Mouse (Mus musculus): ENCODE measurements around the gene Zrsr1. TPM values are rescaled to one million over a fixed set of nuclear protein-coding genes. Genes with fewer than 3 reads are reported as not detected.

Gene Zrsr1
- polyA plus RNA-seq, 1 experiment from 2014 or later, result 2.7 TPM

DNA sequence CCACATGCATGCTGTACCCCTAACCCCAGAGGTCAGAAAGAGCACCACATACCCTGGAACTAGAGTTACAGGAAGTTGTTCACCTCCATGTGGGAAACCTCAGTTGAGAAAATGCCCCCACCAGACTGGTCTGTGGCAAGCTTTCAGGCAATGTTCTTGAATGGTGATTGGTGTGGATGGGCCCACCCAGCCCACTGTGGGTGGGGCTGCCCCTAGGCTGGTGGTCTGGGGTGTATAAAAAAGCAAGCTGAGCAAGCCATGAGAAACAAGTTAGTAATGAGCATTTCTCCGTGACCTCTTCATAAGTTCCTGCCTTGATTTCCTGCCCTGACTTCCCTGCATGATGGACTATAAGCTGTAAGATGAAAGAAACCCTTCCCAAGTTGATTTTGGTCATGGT lies 9.7 kb upstream of the Zrsr1 start:
- Histone ChIP-seq H3K4me1 (ENCODE audit: control insufficient read depth, insufficient read depth, low read length) (no peaks in the 10 kb centered on the region), H3K27me3 (ENCODE audit: control insufficient read depth, insufficient read depth, low read length) (no peaks in the 10 kb centered on the region), H3K4me3 (ENCODE audit: low read depth, low read length) (no peak overlapping the region), H3K9ac (ENCODE audit: low read length) (no peak overlapping the region), H3K9me3 (ENCODE audit: control insufficient read depth, low read length) (no peaks in the 10 kb centered on the region), H3K36me3 (ENCODE audit: control insufficient read depth, insufficient read depth, low read length) (no peaks in the 10 kb centered on the region; the same call in 1 of the 2 replicates), H3K27ac (replicated peaks; ENCODE audit: low read depth, low read length) (no peak overlapping the region), H3K4me2 (ENCODE audit: low read depth, severe bottlenecking) (no peak overlapping the region)
- no peak for DNase-seq (ENCODE audit: low spot score)
- no peak for ATAC-seq (ENCODE audit: insufficient number of reproducible peaks, low FRiP score, low TSS enrichment, low read depth)
- 79% methylated on average over 1 of the region's 1 CpGs for WGBS

DNA sequence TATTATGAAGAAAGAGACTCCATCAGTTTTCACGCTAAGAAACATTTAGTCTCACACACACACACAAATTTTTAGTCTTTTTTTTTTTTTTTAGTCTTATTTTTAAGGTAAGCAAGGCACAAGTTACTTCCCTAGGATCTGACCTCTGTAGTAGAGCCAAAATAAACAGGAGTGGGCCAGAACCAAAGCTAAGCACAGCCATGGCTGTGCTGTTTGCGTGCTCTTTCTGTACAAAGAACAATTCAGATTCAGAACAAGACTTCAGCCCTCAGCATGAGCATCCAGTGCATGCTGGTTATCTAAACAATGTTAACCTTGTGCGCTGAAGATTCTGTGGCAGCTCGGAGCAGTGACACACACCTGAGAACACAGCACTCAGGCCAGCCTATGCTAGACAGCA lies 7.4 kb upstream of the Zrsr1 start:
- no peak for ATAC-seq (ENCODE audit: insufficient number of reproducible peaks, low FRiP score, low TSS enrichment, low read depth)

DNA sequence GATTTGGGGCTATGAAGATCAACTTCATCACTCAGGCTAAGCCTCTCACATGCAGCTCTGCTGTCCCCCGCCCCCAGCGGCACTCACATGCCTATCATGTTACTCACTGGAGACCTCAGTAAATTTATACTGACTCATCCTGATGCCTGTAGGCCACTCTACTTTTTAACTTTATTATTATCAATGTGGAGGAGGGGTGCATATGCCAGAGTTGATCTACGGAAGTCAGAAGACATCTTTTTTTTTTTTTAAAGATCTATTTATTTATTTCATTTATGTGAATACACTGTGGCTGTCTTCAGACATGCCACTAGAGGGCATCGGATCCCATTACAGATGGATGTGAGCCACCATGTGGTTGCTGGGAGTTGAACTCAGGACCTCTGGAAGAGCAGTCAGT lies 6.3 kb upstream of the Zrsr1 start:
- no peaks in the 10 kb centered on the region for H3K27me3 ChIP-seq (ENCODE audit: control insufficient read depth, insufficient read depth, low read length)
- no peaks in the 10 kb centered on the region; the same call in 1 of the 2 replicates for H3K36me3 ChIP-seq (ENCODE audit: control insufficient read depth, insufficient read depth, low read length)
- ATAC-seq (ENCODE audit: insufficient number of reproducible peaks, low FRiP score, low TSS enrichment, low read depth) (no peak), DNase-seq (ENCODE audit: low spot score) (no peak)
- H3K4me2 ChIP-seq (ENCODE audit: low read depth, severe bottlenecking), result no peak overlapping the region
- H3K9me3 ChIP-seq (ENCODE audit: control insufficient read depth, low read length), result no peaks in the 10 kb centered on the region
- no peak overlapping the region for H3K9ac ChIP-seq (ENCODE audit: low read length)
- H3K4me3 ChIP-seq (ENCODE audit: low read depth, low read length), result no peak overlapping the region
- no peak overlapping the region for H3K27ac ChIP-seq (replicated peaks; ENCODE audit: low read depth, low read length)
- WGBS, result 85% methylated on average over 4 of the region's 4 CpGs
- H3K4me1 ChIP-seq (ENCODE audit: control insufficient read depth, insufficient read depth, low read length), result no peaks in the 10 kb centered on the region

More for the DNA sequence above, 7.4 kb upstream of the Zrsr1 start:
- H3K4me1 ChIP-seq (ENCODE audit: control insufficient read depth, insufficient read depth, low read length), result no peaks in the 10 kb centered on the region
- no peak overlapping the region for H3K4me3 ChIP-seq (ENCODE audit: low read depth, low read length)
- no peak overlapping the region for H3K4me2 ChIP-seq (ENCODE audit: low read depth, severe bottlenecking)
- H3K36me3 ChIP-seq (ENCODE audit: control insufficient read depth, insufficient read depth, low read length), result no peaks in the 10 kb centered on the region; the same call in 1 of the 2 replicates
- no peak for DNase-seq (ENCODE audit: low spot score)
- no peaks in the 10 kb centered on the region for H3K27me3 ChIP-seq (ENCODE audit: control insufficient read depth, insufficient read depth, low read length)
- no peak overlapping the region for H3K27ac ChIP-seq (replicated peaks; ENCODE audit: low read depth, low read length)
- H3K9me3 ChIP-seq (ENCODE audit: control insufficient read depth, low read length), result no peaks in the 10 kb centered on the region
- WGBS, result 89% methylated on average over 4 of the region's 4 CpGs
- H3K9ac ChIP-seq (ENCODE audit: low read length), result no peak overlapping the region

DNA sequence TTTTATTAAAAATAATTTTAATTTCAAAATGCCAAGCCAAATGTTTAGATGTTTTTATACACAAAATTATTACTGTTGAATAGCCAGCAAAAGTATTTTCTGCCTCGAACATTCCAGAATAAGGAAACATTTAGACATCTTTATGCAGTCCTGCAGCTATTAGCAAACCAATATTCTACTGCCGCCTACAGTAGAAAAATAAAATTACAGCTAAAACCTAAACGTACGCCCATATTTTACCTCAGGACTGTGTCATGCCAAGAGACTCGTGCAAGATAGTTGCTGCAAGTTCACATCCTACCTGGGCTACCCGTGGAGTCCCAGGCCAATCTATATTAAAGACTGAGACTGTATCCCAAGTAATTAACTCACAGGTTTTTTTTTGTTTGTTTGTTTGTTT lies 2.3 kb upstream of the Zrsr1 start:
- Histone ChIP-seq H3K27ac (replicated peaks; ENCODE audit: low read depth, low read length) (no peak overlapping the region), H3K9me3 (ENCODE audit: control insufficient read depth, low read length) (peaks cover 11% of the 10 kb centered on the region; the same call in 1 of the 2 replicates), H3K36me3 (ENCODE audit: control insufficient read depth, insufficient read depth, low read length) (peaks cover 5% of the 10 kb centered on the region; the same call in 1 of the 2 replicates), H3K27me3 (ENCODE audit: control insufficient read depth, insufficient read depth, low read length) (no peaks in the 10 kb centered on the region), H3K4me1 (ENCODE audit: control insufficient read depth, insufficient read depth, low read length) (no peaks in the 10 kb centered on the region), H3K9ac (ENCODE audit: low read length) (no peak overlapping the region), H3K4me2 (ENCODE audit: low read depth, severe bottlenecking) (no peak overlapping the region), H3K4me3 (ENCODE audit: low read depth, low read length) (no peak overlapping the region)
- ATAC-seq (ENCODE audit: insufficient number of reproducible peaks, low FRiP score, low TSS enrichment, low read depth) (no peak), DNase-seq (ENCODE audit: low spot score) (no peak)
- 73% methylated on average over 6 of the region's 6 CpGs for WGBS

DNA sequence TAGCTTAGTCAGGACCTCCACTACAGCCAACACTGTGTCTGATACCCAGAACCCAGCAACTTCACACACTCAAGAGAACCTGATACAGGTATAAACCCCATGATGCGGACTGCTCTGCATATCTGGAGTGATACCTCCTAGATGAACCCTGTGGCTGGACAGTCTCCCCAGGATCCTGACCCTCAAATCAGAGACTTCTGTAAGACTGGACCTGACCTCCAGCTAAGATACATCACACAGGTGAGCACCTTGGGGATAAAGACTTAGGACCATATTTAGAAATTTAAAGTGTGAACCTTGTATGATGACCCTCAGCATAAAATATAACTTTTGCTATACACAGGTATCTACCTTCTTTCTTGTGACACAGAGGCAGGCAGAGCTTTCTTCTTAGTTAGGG lies 1.3 kb upstream of the Zrsr1 start:
- Histone ChIP-seq H3K36me3 (ENCODE audit: control insufficient read depth, insufficient read depth, low read length) (peaks cover 5% of the 10 kb centered on the region; the same call in 1 of the 2 replicates), H3K9ac (ENCODE audit: low read length) (no peak overlapping the region), H3K4me2 (ENCODE audit: low read depth, severe bottlenecking) (no peak overlapping the region), H3K27ac (replicated peaks; ENCODE audit: low read depth, low read length) (no peak overlapping the region), H3K4me3 (ENCODE audit: low read depth, low read length) (no peak overlapping the region), H3K27me3 (ENCODE audit: control insufficient read depth, insufficient read depth, low read length) (no peaks in the 10 kb centered on the region), H3K4me1 (ENCODE audit: control insufficient read depth, insufficient read depth, low read length) (no peaks in the 10 kb centered on the region), H3K9me3 (ENCODE audit: control insufficient read depth, low read length) (peaks cover 11% of the 10 kb centered on the region; the same call in 1 of the 2 replicates)
- WGBS, result 97% methylated on average over 1 of the region's 1 CpGs
- DNase-seq (ENCODE audit: low spot score), result no peak
- ATAC-seq (ENCODE audit: insufficient number of reproducible peaks, low FRiP score, low TSS enrichment, low read depth), result no peak

DNA sequence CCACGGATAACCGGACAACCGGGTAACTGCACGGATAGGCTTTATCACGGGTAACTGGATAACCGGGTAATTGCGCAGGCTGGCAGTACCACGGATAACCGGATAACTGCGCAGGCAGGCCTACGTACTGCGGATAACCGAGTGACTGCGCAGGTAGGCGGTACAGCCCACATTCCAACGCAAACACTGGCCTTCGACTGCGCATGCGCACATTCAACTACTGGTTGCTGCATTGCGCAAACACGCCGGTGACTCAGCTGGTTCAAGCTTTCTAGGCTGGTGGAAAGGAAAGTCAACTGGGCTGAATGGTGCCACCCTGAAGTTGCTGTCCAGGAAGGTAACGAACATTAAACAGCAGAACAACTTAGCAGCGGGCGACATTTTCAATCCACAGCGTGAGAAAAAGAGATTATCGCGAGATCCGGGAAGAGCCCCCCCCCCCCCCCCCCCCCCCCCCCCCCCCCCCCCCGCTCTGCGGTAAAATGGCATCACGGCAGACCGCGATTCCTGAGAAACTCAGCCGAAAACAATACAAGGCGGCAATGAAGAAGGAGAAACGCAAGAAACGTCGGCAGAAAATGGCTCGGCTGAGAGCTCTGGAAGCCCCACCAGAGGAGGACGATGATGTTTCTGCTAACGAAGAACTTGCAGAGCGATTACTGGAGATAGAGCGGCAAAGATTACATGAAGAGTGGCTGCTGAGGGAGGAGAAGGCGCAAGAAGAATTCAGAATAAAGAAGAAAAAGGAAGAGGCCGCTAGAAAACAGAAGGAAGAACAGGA lies 1.1 kb downstream of the Zrsr1 start:
- Histone ChIP-seq H3K9ac (ENCODE audit: low read length) (peak overlapping the region; percentile 57), H3K27me3 (ENCODE audit: control insufficient read depth, insufficient read depth, low read length) (no peaks in the 10 kb centered on the region), H3K9me3 (ENCODE audit: control insufficient read depth, low read length) (peaks cover 11% of the 10 kb centered on the region; the same call in 1 of the 2 replicates), H3K27ac (replicated peaks; ENCODE audit: low read depth, low read length) (no peak overlapping the region), H3K4me1 (ENCODE audit: control insufficient read depth, insufficient read depth, low read length) (no peaks in the 10 kb centered on the region), H3K36me3 (ENCODE audit: control insufficient read depth, insufficient read depth, low read length) (0 out of 2 replicates have a peak, but pooled peaks cover 5% of the 10 kb centered on the region), H3K4me2 (ENCODE audit: low read depth, severe bottlenecking) (peak overlapping the region; percentile 76), H3K4me3 (ENCODE audit: low read depth, low read length) (peak overlapping the region; percentile 59)
- ATAC-seq (ENCODE audit: insufficient number of reproducible peaks, low FRiP score, low TSS enrichment, low read depth) (peak; percentile 53; the same call in 1 of the 2 replicates), DNase-seq (ENCODE audit: low spot score) (peak; percentile 80)
- 54% methylated on average over 45 of the region's 46 CpGs for WGBS

DNA sequence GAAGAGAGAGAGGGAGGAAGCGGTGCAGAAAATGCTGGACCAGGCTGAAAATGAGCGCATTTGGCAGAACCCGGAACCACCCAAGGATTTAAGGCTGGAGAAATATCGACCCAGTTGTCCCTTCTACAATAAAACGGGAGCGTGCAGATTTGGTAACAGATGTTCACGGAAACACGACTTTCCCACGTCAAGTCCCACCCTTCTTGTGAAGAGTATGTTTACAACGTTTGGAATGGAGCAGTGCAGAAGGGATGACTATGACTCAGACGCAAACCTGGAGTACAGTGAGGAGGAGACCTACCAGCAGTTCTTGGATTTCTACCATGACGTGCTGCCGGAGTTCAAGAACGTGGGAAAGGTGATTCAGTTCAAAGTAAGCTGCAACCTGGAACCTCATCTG lies 1.8 kb downstream of the Zrsr1 start:
- peak overlapping the region; percentile 40 for H3K4me2 ChIP-seq (ENCODE audit: low read depth, severe bottlenecking)
- H3K4me3 ChIP-seq (ENCODE audit: low read depth, low read length), result peak overlapping the region; percentile 46
- H3K27ac ChIP-seq (replicated peaks; ENCODE audit: low read depth, low read length), result no peak overlapping the region
- DNase-seq (ENCODE audit: low spot score), result no peak
- H3K9me3 ChIP-seq (ENCODE audit: control insufficient read depth, low read length), result peaks cover 11% of the 10 kb centered on the region; the same call in 1 of the 2 replicates
- 50% methylated on average over 14 of the region's 14 CpGs for WGBS
- H3K4me1 ChIP-seq (ENCODE audit: control insufficient read depth, insufficient read depth, low read length), result no peaks in the 10 kb centered on the region
- H3K9ac ChIP-seq (ENCODE audit: low read length), result peak overlapping the region; percentile 57
- 0 out of 2 replicates have a peak, but pooled peaks cover 5% of the 10 kb centered on the region for H3K36me3 ChIP-seq (ENCODE audit: control insufficient read depth, insufficient read depth, low read length)
- H3K27me3 ChIP-seq (ENCODE audit: control insufficient read depth, insufficient read depth, low read length), result no peaks in the 10 kb centered on the region
- no peak for ATAC-seq (ENCODE audit: insufficient number of reproducible peaks, low FRiP score, low TSS enrichment, low read depth)

DNA sequence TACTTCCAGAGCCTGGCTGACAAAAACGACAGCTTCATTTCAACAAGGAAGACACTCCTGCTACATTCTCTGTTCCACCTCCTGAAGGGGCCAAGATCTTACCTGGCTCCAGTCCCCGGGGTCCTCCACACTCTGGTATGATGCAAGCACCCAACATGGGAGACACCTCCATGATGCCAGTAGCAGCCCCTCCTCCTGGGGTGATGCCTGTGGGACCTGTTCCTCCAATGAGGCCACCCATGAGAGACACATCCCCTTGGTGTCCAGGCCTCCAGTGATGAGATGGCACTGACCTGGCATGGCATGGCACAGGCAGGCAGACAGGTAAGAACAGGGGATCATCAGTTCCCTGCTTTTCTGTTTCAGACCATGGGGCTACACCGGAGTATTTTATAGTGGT lies 6.4 kb downstream of the Zrsr1 start:
- DNase-seq (ENCODE audit: low spot score) (no peak), ATAC-seq (ENCODE audit: insufficient number of reproducible peaks, low FRiP score, low TSS enrichment, low read depth) (no peak)
- Histone ChIP-seq H3K4me2 (ENCODE audit: low read depth, severe bottlenecking) (no peak overlapping the region), H3K4me3 (ENCODE audit: low read depth, low read length) (no peak overlapping the region), H3K9ac (ENCODE audit: low read length) (no peak overlapping the region), H3K36me3 (ENCODE audit: control insufficient read depth, insufficient read depth, low read length) (0 out of 2 replicates have a peak, but pooled peaks cover 2% of the 10 kb centered on the region), H3K4me1 (ENCODE audit: control insufficient read depth, insufficient read depth, low read length) (peaks cover 6% of the 10 kb centered on the region), H3K9me3 (ENCODE audit: control insufficient read depth, low read length) (no peaks in the 10 kb centered on the region), H3K27me3 (ENCODE audit: control insufficient read depth, insufficient read depth, low read length) (no peaks in the 10 kb centered on the region), H3K27ac (replicated peaks; ENCODE audit: low read depth, low read length) (no peak overlapping the region)
- WGBS, result 95% methylated on average over 3 of the region's 3 CpGs
